Mouse (Mus musculus): Measurements from ENCODE around the gene Olfr1425. TPM values are rescaled to one million over a fixed set of nuclear protein-coding genes. Genes with fewer than 3 reads are reported as not detected.

The Olfr1425 gene
- polyA plus RNA-seq, 1 experiment from 2014 or later, result not detected

Other genes starting within 250 kb of the Olfr1425 start
- gene Olfr1417, start 238.5 kb downstream of the Olfr1425 start, polyA plus RNA-seq (2014; fragmentation: Nextera tagmentation; extraction: Ambion mirVana), result 0.45 TPM in 1 of 2 replicates, not detected in the other
- not detected in 2 replicates for gene Olfr1418, start 216.7 kb downstream of the Olfr1425 start, polyA plus RNA-seq (2014; fragmentation: Nextera tagmentation; extraction: Ambion mirVana)
- not detected in 2 replicates for gene Olfr1419, start 202.6 kb downstream of the Olfr1425 start, polyA plus RNA-seq (2014; fragmentation: Nextera tagmentation; extraction: Ambion mirVana)
- 0.15 TPM in 1 of 2 replicates, not detected in the other for gene Olfr1420, start 191.2 kb downstream of the Olfr1425 start, polyA plus RNA-seq (2014; fragmentation: Nextera tagmentation; extraction: Ambion mirVana)
- gene Patl1, start 165.3 kb downstream of the Olfr1425 start, polyA plus RNA-seq (2014; fragmentation: Nextera tagmentation; extraction: Ambion mirVana), result 19.1 and 23.1 TPM in 2 replicates
- gene Osbp, start 111.8 kb downstream of the Olfr1425 start, polyA plus RNA-seq (2014; fragmentation: Nextera tagmentation; extraction: Ambion mirVana), result 6.7 and 8.0 TPM in 2 replicates
- gene Olfr1423, start 36.4 kb downstream of the Olfr1425 start, polyA plus RNA-seq (2014; fragmentation: Nextera tagmentation; extraction: Ambion mirVana), result not detected in 2 replicates
- gene Olfr1424, start 15.0 kb downstream of the Olfr1425 start, polyA plus RNA-seq (2014; fragmentation: Nextera tagmentation; extraction: Ambion mirVana), result not detected in 2 replicates
- gene Olfr1426, start 14.3 kb upstream of the Olfr1425 start, polyA plus RNA-seq (2014; fragmentation: Nextera tagmentation; extraction: Ambion mirVana), result not detected in 2 replicates
- not detected in 2 replicates for gene Olfr1427, start 25.6 kb upstream of the Olfr1425 start, polyA plus RNA-seq (2014; fragmentation: Nextera tagmentation; extraction: Ambion mirVana)
- not detected in 2 replicates for gene Olfr1428, start 38.2 kb upstream of the Olfr1425 start, polyA plus RNA-seq (2014; fragmentation: Nextera tagmentation; extraction: Ambion mirVana)
- gene Olfr76, start 45.5 kb upstream of the Olfr1425 start, polyA plus RNA-seq (2014; fragmentation: Nextera tagmentation; extraction: Ambion mirVana), result not detected in 2 replicates
- not detected in 2 replicates for gene Olfr1555-ps1, start 92.4 kb upstream of the Olfr1425 start, polyA plus RNA-seq (2014; fragmentation: Nextera tagmentation; extraction: Ambion mirVana)
- not detected in 2 replicates for gene Olfr1431, start 122.9 kb upstream of the Olfr1425 start, polyA plus RNA-seq (2014; fragmentation: Nextera tagmentation; extraction: Ambion mirVana)
- gene Olfr1432, start 154.9 kb upstream of the Olfr1425 start, polyA plus RNA-seq (2014; fragmentation: Nextera tagmentation; extraction: Ambion mirVana), result not detected in 2 replicates
- not detected in 2 replicates for gene Olfr262, start 163.9 kb upstream of the Olfr1425 start, polyA plus RNA-seq (2014; fragmentation: Nextera tagmentation; extraction: Ambion mirVana)
- gene Olfr235, start 183.3 kb upstream of the Olfr1425 start, polyA plus RNA-seq (2014; fragmentation: Nextera tagmentation; extraction: Ambion mirVana), result not detected in 2 replicates
- not detected in 2 replicates for gene Olfr1434, start 202.1 kb upstream of the Olfr1425 start, polyA plus RNA-seq (2014; fragmentation: Nextera tagmentation; extraction: Ambion mirVana)
- gene Olfr1436, start 221.4 kb upstream of the Olfr1425 start, polyA plus RNA-seq (2014; fragmentation: Nextera tagmentation; extraction: Ambion mirVana), result not detected in 2 replicates
- gene Olfr1437, start 247.4 kb upstream of the Olfr1425 start, polyA plus RNA-seq (2014; fragmentation: Nextera tagmentation; extraction: Ambion mirVana), result not detected in 2 replicates

All from midbrain, embryonic 14.5 days (tissue).